Mouse (Mus musculus) left cerebral cortex, postnatal 25 days (tissue): ENCODE measurements around the gene Megf11. TPM values are rescaled to one million over a fixed set of nuclear protein-coding genes. Genes with fewer than 3 reads are reported as not detected.

Experiments used
- DNase-seq, 2 experiments: peaks; one replicate each; pipeline ENCODE4 v3.0.0; 2022; ENCODE audit warnings: low spot score in 2 of 2, mixed read lengths in 1 of 2
- intact Hi-C: fragments of 180-260 bp; cut with DNase I; formaldehyde crosslinking; loops from one replicate; pipeline ENCODE4 v1.15.1; 2025
- total RNA-seq, 2 experiments: library from RNA; stranded (reverse); gene quantifications; 2 replicates each; pipeline ENCODE4 v1.2.3; 2021

Gene Megf11
- total RNA-seq, result 10 to 100 TPM; 12.9 to 15.2 TPM

- intact Hi-C loops, result loop anchor here (2.0 kb wide), 1 partner anchor 115 kb away; no protein-coding TSS in a partner anchor
- peak; percentile 31 to 40 for DNase-seq
Observed at GRCm38 (mm10) chr9:64385511-64386465, at the start of gene Megf11. Gene Megf11, plus strand, starts transcription at chr9:64385626.

DNA sequence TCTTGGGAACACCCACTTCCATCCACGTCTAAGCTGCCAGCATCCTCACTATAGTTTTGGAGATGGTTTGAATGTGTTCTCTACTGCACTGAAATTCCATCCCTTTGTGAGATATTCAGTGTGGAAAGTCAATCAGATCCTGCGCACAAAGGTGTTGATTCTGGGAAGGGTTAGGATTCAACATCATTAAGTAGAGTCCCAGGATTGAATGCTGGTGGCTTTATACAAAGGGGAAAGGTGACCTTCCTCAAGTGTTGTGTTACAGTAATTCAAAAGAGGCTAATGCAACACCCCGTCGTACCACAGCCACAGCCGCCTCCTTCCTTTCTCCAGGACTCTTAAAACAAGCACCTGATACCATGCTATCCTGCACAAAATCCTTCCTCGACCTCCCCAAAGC lies 49.6 kb upstream of the Megf11 start:
- intact Hi-C loops, result no loop called here
- DNase-seq, result no peak

- DNase-seq, result no peak
- intact Hi-C loops, result no loop called here
Observed at GRCm38 (mm10) chr9:64339361-64339760, 46.1 kb upstream of the Megf11 start.

GRCm38 (mm10) chr9:64340351-64341253 lies 44.8 kb upstream of the Megf11 start:
- peak; percentile 70 to 74 for DNase-seq
- intact Hi-C loops, result loop anchor here (2.0 to 5.0 kb wide), 2 partner anchors 396 to 622 kb away; partner anchors contain the start of genes Ints14 and Rab11a

DNA sequence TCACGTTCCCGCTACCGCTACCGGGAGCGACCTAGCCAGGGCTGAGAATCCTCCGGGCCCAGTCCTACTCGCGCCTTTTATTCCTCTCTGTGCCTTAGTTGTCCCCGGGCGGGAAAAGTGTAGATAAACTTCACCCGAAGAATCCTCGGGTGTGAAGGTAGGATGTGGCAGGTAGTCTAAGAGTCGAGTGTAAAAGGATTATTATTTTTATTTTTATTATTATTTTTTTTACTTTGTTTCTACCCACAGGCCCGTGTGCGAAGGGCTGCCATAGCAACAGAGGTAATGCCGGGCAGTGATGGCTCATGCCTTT lies 44.2 kb upstream of the Megf11 start, which contains the start of gene Dis3l:
Gene Dis3l (minus strand): TSS at position 35 of the 313 bp plus-strand sequence.
- DNase-seq, result no peak
- intact Hi-C loops, result loop anchor here (2.0 to 5.0 kb wide), 2 partner anchors 396 to 621 kb away; partner anchors contain the start of genes Ints14 and Rab11a

DNA sequence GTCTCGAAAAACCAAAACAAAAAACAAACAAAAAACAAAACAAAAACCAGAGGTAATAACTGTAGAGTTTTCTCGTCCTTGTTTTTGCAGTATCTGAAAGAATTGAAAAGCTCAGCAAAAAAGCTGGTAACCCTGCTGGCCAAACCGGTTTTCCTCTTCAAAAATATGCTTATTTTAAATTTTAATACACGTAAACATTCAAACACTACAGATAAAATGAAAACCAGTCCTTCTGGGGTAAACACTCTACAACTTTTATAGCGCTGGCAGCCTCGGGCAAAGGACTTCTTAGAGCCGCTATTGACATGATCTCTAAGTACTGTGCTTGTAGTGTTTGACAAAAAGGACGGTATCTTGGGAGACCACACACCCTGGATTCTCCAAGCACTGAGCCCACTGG lies 43.8 kb upstream of the Megf11 start:
- no peak for DNase-seq
- intact Hi-C loops, result loop anchor here (2.0 to 5.0 kb wide), 2 partner anchors 395 to 621 kb away; partner anchors contain the start of genes Ints14 and Rab11a

DNA sequence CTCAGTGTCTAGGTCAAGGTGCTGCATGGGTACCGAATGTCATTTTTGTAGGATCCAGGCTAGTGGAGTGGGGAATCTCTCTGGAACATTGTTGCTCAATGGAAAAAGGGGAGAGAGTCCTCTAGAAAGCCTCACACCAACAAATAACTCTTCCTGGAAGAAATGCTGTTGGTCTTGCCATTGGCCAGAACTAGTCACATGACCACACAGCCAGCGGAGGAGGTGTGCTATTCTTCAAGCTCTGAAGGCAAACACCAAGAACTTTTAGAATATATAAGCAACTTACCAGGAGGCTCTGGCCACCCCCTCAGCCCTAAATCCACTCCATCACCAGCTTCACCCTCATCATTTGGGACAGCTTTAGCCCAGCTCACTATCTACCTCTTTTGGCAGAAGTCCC lies 41.8 kb upstream of the Megf11 start:
- DNase-seq, result no peak
- intact Hi-C loops, result loop anchor here (5.0 kb wide), 1 partner anchor 619 kb away; the partner anchor contains the start of gene Ints14

DNA sequence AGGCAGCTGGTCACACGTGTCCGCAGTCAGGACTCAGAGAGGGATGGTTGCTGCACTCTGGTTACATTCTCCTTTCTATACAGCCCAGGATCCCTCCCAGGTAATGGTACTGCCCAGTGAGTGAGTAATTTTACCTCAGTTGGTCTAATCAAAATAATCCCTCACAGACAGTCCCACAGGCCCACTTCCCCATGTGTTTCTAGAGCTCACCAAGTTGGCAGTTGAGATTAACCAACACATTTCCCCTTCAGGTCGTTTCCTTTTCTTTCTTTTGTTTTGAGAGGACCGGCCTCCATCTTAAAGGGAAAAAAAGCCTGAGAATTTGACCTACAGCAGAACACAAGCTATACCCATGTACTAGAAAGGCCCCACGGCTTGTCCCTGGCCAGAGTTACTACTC lies 39.5 kb upstream of the Megf11 start:
- no peak for DNase-seq
- intact Hi-C loops, result loop anchor here (2.0 kb wide), 2 partner anchors 293 to 345 kb away; no protein-coding TSS in a partner anchor

DNA sequence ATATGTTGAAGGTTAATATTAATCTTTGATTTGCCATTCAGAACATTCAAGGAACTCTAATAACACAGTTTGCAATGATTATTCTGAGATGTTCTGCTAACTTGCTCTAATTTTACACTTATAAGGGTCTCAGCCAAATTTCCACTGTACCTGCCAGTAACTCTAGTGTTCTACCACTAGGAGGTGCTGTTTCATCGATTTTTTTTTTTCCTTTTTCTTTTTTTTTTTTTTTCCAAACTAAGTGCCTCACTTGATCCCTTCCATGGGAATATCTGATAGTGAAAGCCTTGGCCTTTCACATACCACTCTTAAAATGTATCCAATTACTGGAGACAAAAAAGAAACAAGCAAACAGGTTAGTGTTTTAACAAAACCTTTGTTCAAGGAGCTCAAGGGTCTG lies 38.0 kb upstream of the Megf11 start:
- no peak for DNase-seq

GRCm38 (mm10) chr9:64349490-64349889 lies 35.9 kb upstream of the Megf11 start:
- intact Hi-C loops, result no loop called here
- no peak for DNase-seq

More for the DNA sequence above, 38.0 kb upstream of the Megf11 start:
- intact Hi-C loops, result loop anchor here (2.0 kb wide), 2 partner anchors 291 to 343 kb away; no protein-coding TSS in a partner anchor

DNA sequence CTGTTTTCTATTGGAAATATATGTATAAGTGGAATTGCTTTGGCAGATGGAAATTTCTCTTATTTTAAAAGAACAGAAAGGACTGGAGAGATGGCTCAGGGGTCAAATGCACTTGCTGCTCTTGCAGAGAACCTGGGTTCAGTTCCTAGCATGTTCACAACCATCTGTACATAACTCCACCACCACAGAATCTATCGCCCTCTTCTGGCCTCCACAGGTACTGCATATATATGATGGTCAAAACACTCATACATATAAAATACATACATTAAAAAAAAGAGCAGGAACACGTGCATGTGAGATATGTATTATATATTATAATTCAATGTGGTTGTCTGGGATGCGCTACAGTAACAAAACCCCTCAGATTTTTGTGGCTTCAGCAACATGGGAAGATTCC lies 34.2 kb upstream of the Megf11 start:
- DNase-seq, result no peak
- intact Hi-C loops, result no loop called here

DNA sequence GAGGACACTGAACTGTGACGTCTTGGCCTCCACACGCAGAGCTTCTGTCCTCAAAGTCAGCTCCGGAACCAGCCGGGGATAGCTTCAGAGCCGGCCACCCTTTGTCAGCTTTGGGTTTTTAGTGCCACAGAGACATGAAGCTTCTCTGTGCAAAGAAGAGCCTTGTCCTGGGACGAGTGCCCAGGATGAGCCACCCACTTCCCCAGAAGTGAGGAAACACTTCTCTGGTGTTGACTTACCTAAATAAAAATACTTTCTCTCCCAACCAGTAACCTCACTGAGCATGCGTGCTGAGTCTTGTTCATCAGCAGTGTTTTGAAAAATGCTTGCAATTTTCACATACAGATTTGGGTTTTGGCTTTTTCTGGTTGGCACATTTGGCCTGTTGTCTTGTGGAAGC lies 29.8 kb upstream of the Megf11 start:
- DNase-seq, result peak; percentile 13 to 83
- intact Hi-C loops, result loop anchor here (2.0 to 5.0 kb wide), 2 partner anchors 42 to 281 kb away; no protein-coding TSS in a partner anchor

DNA sequence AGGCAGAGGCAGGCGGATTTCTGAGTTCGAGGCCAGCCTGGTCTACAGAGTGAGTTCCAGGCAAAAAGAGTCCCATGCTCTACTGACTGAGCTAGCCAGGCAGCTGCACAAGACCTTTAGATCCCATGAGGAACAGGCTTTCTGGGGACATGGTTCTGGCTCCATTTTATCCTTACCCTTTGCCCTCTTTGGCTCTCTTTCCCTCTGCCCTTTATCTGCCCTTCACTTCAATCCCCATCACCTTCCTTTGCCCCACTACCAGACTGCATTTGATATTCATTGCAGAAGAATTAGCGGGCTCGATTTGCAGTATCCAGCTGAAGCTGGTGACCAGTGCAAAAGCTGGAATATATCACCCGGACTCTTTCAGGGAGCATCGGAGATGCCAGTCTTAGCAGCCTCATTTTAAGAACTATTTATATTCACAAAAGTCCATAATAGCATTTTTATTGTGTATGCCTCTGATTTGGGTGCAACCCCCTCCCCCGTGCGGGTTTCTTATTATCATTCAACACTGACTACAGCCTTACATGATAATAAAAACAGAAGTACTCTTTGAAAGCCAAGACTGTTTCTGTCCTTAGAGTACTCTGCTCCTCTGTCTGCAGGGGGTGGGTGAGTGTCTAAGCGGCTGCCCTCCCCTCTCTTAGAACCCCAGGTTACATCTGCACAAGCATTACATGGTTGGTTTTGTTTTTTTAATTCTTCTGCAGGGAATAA lies 24.0 kb upstream of the Megf11 start:
- intact Hi-C loops, result no loop called here
- DNase-seq, result no peak

DNA sequence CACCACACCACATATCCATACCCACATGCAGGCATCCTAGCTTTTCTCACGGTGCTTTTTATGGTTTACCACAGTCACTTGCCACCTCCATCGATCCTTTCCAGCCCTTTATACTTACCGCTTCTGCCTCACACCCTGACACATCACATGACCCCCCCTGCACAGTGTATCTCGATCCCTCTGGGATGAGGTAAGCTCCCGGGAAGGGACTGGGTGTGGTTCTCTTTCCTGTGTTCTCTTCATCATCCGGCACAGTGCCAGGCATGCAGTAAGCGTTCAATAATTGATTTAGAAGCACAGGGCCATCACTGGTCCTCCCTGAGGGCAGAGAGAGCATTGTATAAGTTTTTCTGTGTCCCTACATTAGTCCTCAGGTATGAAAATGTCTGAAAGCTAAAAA lies 15.6 kb upstream of the Megf11 start:
- intact Hi-C loops, result no loop called here
- no peak for DNase-seq

GRCm38 (mm10) chr9:64371305-64371819 lies 14.1 kb upstream of the Megf11 start:
- intact Hi-C loops, result no loop called here
- no peak for DNase-seq

DNA sequence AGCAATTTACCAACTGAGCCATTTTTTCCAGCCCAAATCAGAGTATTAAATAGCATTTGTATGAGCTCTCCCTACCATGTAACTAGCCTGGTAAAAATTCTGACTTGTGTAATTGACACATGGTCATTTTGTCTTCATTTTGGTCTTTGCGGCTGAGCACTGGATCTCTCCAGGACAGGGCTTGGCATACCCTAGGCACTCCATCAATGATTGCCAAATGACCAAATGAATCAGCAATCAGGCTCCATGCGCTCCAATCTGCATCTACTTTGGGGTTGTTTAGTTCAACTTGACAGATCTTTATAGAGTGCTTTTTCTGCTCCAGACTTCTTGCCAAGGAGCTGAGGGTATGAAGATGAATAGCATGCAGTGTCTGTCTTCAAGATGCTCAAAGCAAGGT lies 9.0 kb upstream of the Megf11 start:
- intact Hi-C loops, result no loop called here
- DNase-seq, result no peak

DNA sequence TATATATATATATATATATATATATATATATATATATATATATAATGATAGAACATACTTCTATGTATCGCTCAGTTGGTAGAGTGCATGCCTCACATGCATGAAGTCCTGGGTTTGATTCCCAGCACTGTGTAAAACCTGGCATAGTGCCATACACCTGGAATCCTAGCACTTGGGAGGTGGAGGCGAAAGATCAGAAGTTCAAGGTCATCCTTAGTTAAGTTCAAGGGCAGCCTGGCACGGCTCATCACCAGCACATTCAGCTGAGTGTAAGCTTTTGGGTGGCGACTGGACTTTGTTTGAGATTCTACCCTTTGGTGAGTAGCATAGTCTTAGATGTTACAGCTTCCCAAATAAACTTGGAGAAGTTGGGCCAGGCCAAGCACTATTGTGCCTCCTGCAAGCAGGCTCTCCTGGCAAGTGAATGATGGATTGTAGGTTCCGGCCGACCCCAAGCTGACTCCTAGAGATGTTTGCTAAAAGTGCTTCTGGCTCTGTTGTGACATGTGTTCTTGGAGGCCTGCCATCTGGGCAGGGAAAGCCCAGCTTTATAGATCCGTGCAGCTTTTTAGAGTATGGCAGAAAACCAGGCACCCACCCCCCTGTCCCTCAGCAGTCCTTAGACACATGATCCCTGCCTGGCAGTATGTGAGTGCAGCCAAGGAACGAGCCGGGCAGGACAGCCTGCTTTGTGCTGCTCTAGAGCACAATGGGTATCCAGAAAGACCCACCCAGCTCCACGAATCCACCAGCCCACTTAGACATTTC lies 2.2 kb upstream of the Megf11 start:
- no peak for DNase-seq
- intact Hi-C loops, result no loop called here
